ENCODE assay signal across 10 mouse cellular contexts in genomic region chr5:92000770-92001169, GRCm38 (mm10). TPM values are rescaled to one million over a fixed set of nuclear protein-coding genes. Genes with fewer than 3 reads are reported as not detected.
DNase-seq lines count a peak whose midpoint lies in the region; ATAC-seq and TF ChIP-seq lines count a peak whose summit lies in the region.
"Had no signal": no experiment of that assay in that cellular context is flagged by ENCODE, and none has a peak within 500 bp of the region (broad histone marks: within the 10 kb centered on the region; RNA-seq: fewer than 3 reads in every experiment).

No protein-coding gene starts in this region.

- H3K4me1 ChIP-seq in stomach, embryonic 16.5 days (ENCODE audit: control insufficient read depth, insufficient read depth, low read length): no peaks in the 10 kb centered on the region
- no peaks in the 10 kb centered on the region for H3K4me1 ChIP-seq in stomach, postnatal 0 days (replicated peaks; ENCODE audit: control insufficient read depth, insufficient read depth)
- no peaks in the 10 kb centered on the region for H3K4me1 ChIP-seq in heart, postnatal 0 days (ENCODE audit: control insufficient read depth, insufficient read depth)
- H3K4me1 ChIP-seq in hindbrain, embryonic 11.5 days (replicated peaks; ENCODE audit: control insufficient read depth, insufficient read depth, low read length): no peaks in the 10 kb centered on the region
- no peaks in the 10 kb centered on the region for H3K4me1 ChIP-seq in forebrain, embryonic 13.5 days
- H3K4me1 ChIP-seq: forebrain, embryonic 10.5 days had no signal

- no peak overlapping the region for H3K27ac ChIP-seq in stomach, embryonic 16.5 days (ENCODE audit: low read length)
- no peak overlapping the region for H3K27ac ChIP-seq in stomach, postnatal 0 days (replicated peaks)
- H3K27ac ChIP-seq in heart, postnatal 0 days (ENCODE audit: low read depth): no peak overlapping the region
- H3K27ac ChIP-seq in hindbrain, embryonic 11.5 days (ENCODE audit: low read depth, low read length): no peak overlapping the region
- H3K27ac ChIP-seq in forebrain, embryonic 13.5 days: no peak overlapping the region
- H3K27ac ChIP-seq: forebrain, embryonic 10.5 days; layer of hippocampus, adult 2 months had no signal

- H3K27me3 ChIP-seq in stomach, embryonic 16.5 days (ENCODE audit: control insufficient read depth, insufficient read depth, low read length): no peaks in the 10 kb centered on the region
- no peaks in the 10 kb centered on the region for H3K27me3 ChIP-seq in stomach, postnatal 0 days (ENCODE audit: control insufficient read depth, insufficient read depth, low read length)
- H3K27me3 ChIP-seq in heart, postnatal 0 days (ENCODE audit: control insufficient read depth, insufficient read depth, low read length): no peaks in the 10 kb centered on the region
- no peaks in the 10 kb centered on the region for H3K27me3 ChIP-seq in hindbrain, embryonic 11.5 days (ENCODE audit: control insufficient read depth, insufficient read depth, low read length)
- no peaks in the 10 kb centered on the region for H3K27me3 ChIP-seq in forebrain, embryonic 13.5 days

- 75% methylated on average over 2 of the region's 2 CpGs for WGBS in stomach, embryonic 16.5 days
- WGBS in stomach, postnatal 0 days: 63% methylated on average over 2 of the region's 2 CpGs
- 49% methylated on average over 2 of the region's 2 CpGs for whole genome bisulfite sequencing in heart, postnatal 0 days
- 80% methylated on average over 2 of the region's 2 CpGs for WGBS in hindbrain, embryonic 11.5 days
- 72% methylated on average over 2 of the region's 2 CpGs for WGBS in forebrain, embryonic 13.5 days

- H3K9ac ChIP-seq in stomach, embryonic 16.5 days (ENCODE audit: low read length): no peak overlapping the region
- H3K9ac ChIP-seq in stomach, postnatal 0 days (ENCODE audit: low read length): no peak overlapping the region
- H3K9ac ChIP-seq in heart, postnatal 0 days (replicated peaks; ENCODE audit: low read depth, low read length): no peak overlapping the region
- no peak overlapping the region for H3K9ac ChIP-seq in hindbrain, embryonic 11.5 days (ENCODE audit: low read depth, low read length)
- H3K9ac ChIP-seq in forebrain, embryonic 13.5 days: no peak overlapping the region

- H3K36me3 ChIP-seq in stomach, embryonic 16.5 days (ENCODE audit: control insufficient read depth, insufficient read depth, low read length): no peaks in the 10 kb centered on the region
- H3K36me3 ChIP-seq in stomach, postnatal 0 days (ENCODE audit: control insufficient read depth, insufficient read depth, low read length): no peaks in the 10 kb centered on the region
- H3K36me3 ChIP-seq in heart, postnatal 0 days (replicated peaks; ENCODE audit: control insufficient read depth, insufficient read depth, low read length): no peaks in the 10 kb centered on the region
- no peaks in the 10 kb centered on the region for H3K36me3 ChIP-seq in hindbrain, embryonic 11.5 days (ENCODE audit: control insufficient read depth, insufficient read depth, low read length)
- H3K36me3 ChIP-seq in forebrain, embryonic 13.5 days (ENCODE audit: poor library complexity, severe bottlenecking): no peaks in the 10 kb centered on the region
- H3K36me3 ChIP-seq: forebrain, embryonic 10.5 days had no signal

- TF ChIP-seq CTCF in stomach, postnatal 0 days (IDR thresholded peaks at IDR 0.05; ENCODE audit: low read depth): no peak
- TF ChIP-seq CTCF in heart, postnatal 0 days (IDR thresholded peaks at IDR 0.05; ENCODE audit: low read depth): no peak

- DNase-seq in stomach, postnatal 0 days (ENCODE audit: low spot score): no peak
- peak; percentile 30 for DNase-seq in heart, postnatal 0 days (ENCODE audit: low spot score)
- peak; percentile 46 to 49 for DNase-seq in lung, postnatal 4 days
- no peak for DNase-seq in hindbrain, embryonic 11.5 days (ENCODE audit: low spot score)
- DNase-seq in cerebellum, adult 9-10 months: no peak
- DNase-seq: midbrain, embryonic 14.5 days had no signal

- no peak overlapping the region for H3K4me2 ChIP-seq in stomach, embryonic 16.5 days (ENCODE audit: low read depth, low read length)
- H3K4me2 ChIP-seq in stomach, postnatal 0 days (replicated peaks; ENCODE audit: low read depth): no peak overlapping the region
- H3K4me2 ChIP-seq in heart, postnatal 0 days (ENCODE audit: low read depth, low read length): no peak overlapping the region
- no peak overlapping the region for H3K4me2 ChIP-seq in hindbrain, embryonic 11.5 days (replicated peaks; ENCODE audit: low read depth, low read length)
- H3K4me2 ChIP-seq in forebrain, embryonic 13.5 days: no peak overlapping the region

- no peak for TF ChIP-seq EP300 in stomach, postnatal 0 days (optimal IDR thresholded peaks at IDR 0.05)
- TF ChIP-seq EP300 in heart, postnatal 0 days (IDR thresholded peaks at IDR 0.05; ENCODE audit: low read depth): no peak

- no peak overlapping the region for H3K4me3 ChIP-seq in stomach, embryonic 16.5 days (replicated peaks; ENCODE audit: low read length)
- H3K4me3 ChIP-seq in stomach, postnatal 0 days (ENCODE audit: low read depth, low read length): no peak overlapping the region
- H3K4me3 ChIP-seq in heart, postnatal 0 days (ENCODE audit: low read depth, low read length): no peak overlapping the region
- H3K4me3 ChIP-seq in hindbrain, embryonic 11.5 days (ENCODE audit: low read depth, low read length): no peak overlapping the region
- H3K4me3 ChIP-seq in forebrain, embryonic 13.5 days: no peak overlapping the region
- H3K4me3 ChIP-seq: forebrain, embryonic 10.5 days; layer of hippocampus, adult 2 months had no signal

- ATAC-seq in stomach, embryonic 16.5 days (ENCODE audit: insufficient read depth, low FRiP score): 0 out of 2 replicates have a peak, but pooled peaks have one; percentile 29
- no peak for ATAC-seq in stomach, postnatal 0 days (ENCODE audit: low FRiP score, low TSS enrichment)
- ATAC-seq in heart, postnatal 0 days (ENCODE audit: insufficient read depth, low read depth): peak; percentile 33; the same call in 1 of the 2 replicates
- no peak for ATAC-seq in hindbrain, embryonic 11.5 days (ENCODE audit: low FRiP score)
- ATAC-seq in forebrain, embryonic 13.5 days: no peak

- H3K9me3 ChIP-seq in stomach, embryonic 16.5 days (replicated peaks; ENCODE audit: control insufficient read depth, low read length): peaks cover 10% of the 10 kb centered on the region
- H3K9me3 ChIP-seq in stomach, postnatal 0 days (ENCODE audit: control insufficient read depth, low read length): no peaks in the 10 kb centered on the region
- H3K9me3 ChIP-seq in heart, postnatal 0 days (replicated peaks; ENCODE audit: control insufficient read depth, low read length): peaks cover 6% of the 10 kb centered on the region; the same call in 1 of the 2 replicates
- no peaks in the 10 kb centered on the region for H3K9me3 ChIP-seq in hindbrain, embryonic 11.5 days (ENCODE audit: control insufficient read depth, low read length)
- peaks cover 5% of the 10 kb centered on the region; the same call in 1 of the 2 replicates for H3K9me3 ChIP-seq in forebrain, embryonic 13.5 days (replicated peaks)

RNA-seq across cellular contexts. Expression of gene Odaph, which starts 13.5 kb away (rescaled TPM):
- polyA plus RNA-seq in stomach, embryonic 16.5 days (2015; fragmentation: Nextera tagmentation; extraction: Ambion mirVana): 0.54 and 0.95 TPM in 2 replicates
- 0.23 and 0.30 TPM in 2 replicates for polyA plus RNA-seq in stomach, postnatal 0 days (2015; fragmentation: Nextera tagmentation; extraction: Ambion mirVana)
- total RNA-seq in heart, postnatal 0 days (2014; rRNA removed; ENCODE audit: low replicate concordance): not detected in 2 replicates
- polyA plus RNA-seq in heart, postnatal 0 days (2015; fragmentation: Nextera tagmentation; extraction: Ambion mirVana): not detected in 2 replicates
- not detected in 2 replicates for polyA plus RNA-seq in hindbrain, embryonic 11.5 days (2014; fragmentation: Nextera tagmentation; extraction: Ambion mirVana)
- polyA plus RNA-seq in forebrain, embryonic 13.5 days (2015; fragmentation: Nextera tagmentation; extraction: Ambion mirVana): not detected in 2 replicates
- total RNA-seq: layer of hippocampus, adult 2 months had no signal
- polyA plus RNA-seq: forebrain, embryonic 10.5 days had no signal

RNA-seq across cellular contexts. Expression of gene Rchy1, which starts 37.9 kb away (rescaled TPM):
- 75.3 and 75.6 TPM in 2 replicates for polyA plus RNA-seq in stomach, embryonic 16.5 days (2015; fragmentation: Nextera tagmentation; extraction: Ambion mirVana)
- 65.7 and 73.2 TPM in 2 replicates for polyA plus RNA-seq in stomach, postnatal 0 days (2015; fragmentation: Nextera tagmentation; extraction: Ambion mirVana)
- total RNA-seq in heart, postnatal 0 days (2014; rRNA removed; ENCODE audit: low replicate concordance): 20.4 and 25.2 TPM in 2 replicates
- polyA plus RNA-seq in heart, postnatal 0 days (2015; fragmentation: Nextera tagmentation; extraction: Ambion mirVana): 64.6 and 65.8 TPM in 2 replicates
- polyA plus RNA-seq in hindbrain, embryonic 11.5 days (2014; fragmentation: Nextera tagmentation; extraction: Ambion mirVana): 46.0 and 58.4 TPM in 2 replicates
- 67.6 and 70.0 TPM in 2 replicates for polyA plus RNA-seq in forebrain, embryonic 13.5 days (2015; fragmentation: Nextera tagmentation; extraction: Ambion mirVana)

RNA-seq across cellular contexts. Expression of gene Cdkl2, which starts 42.9 kb away (rescaled TPM):
- polyA plus RNA-seq in stomach, embryonic 16.5 days (2015; fragmentation: Nextera tagmentation; extraction: Ambion mirVana): 5.0 and 5.8 TPM in 2 replicates
- 3.8 and 4.0 TPM in 2 replicates for polyA plus RNA-seq in stomach, postnatal 0 days (2015; fragmentation: Nextera tagmentation; extraction: Ambion mirVana)
- total RNA-seq in heart, postnatal 0 days (2014; rRNA removed; ENCODE audit: low replicate concordance): 1.8 and 5.0 TPM in 2 replicates
- polyA plus RNA-seq in heart, postnatal 0 days (2015; fragmentation: Nextera tagmentation; extraction: Ambion mirVana): 0.75 and 0.77 TPM in 2 replicates
- 1.4 and 1.7 TPM in 2 replicates for polyA plus RNA-seq in hindbrain, embryonic 11.5 days (2014; fragmentation: Nextera tagmentation; extraction: Ambion mirVana)
- 1.4 and 2.1 TPM in 2 replicates for polyA plus RNA-seq in forebrain, embryonic 13.5 days (2015; fragmentation: Nextera tagmentation; extraction: Ambion mirVana)

Comparison
In these comparisons a context has a peak if more than half of its experiments do, and no peak if none do; other contexts are left out.
1. ATAC-seq: peak in stomach, embryonic 16.5 days (single experiment) and heart, postnatal 0 days (single experiment); none in stomach, postnatal 0 days (single experiment), hindbrain, embryonic 11.5 days (single experiment) and forebrain, embryonic 13.5 days (single experiment).
2. DNase-seq: peak in heart, postnatal 0 days (single experiment) and lung, postnatal 4 days (2 of 2); none in stomach, postnatal 0 days (single experiment), hindbrain, embryonic 11.5 days (single experiment) and cerebellum, adult 9-10 months (single experiment).